Mouse (Mus musculus) embryonic fibroblast, embryonic 13.5 days (primary cell): Measurements from ENCODE around the gene Fam221a.

Experiments used
- CTCF ChIP-seq: IDR thresholded peaks from 2 replicates; pipeline ENCODE4 v1.5.1; 2011; ENCODE audit warnings: mild to moderate bottlenecking, control low read depth, low read length, moderate library complexity, borderline replicate concordance; ENCODE audit not compliant: insufficient read depth
- POLR2A ChIP-seq: IDR thresholded peaks from 2 replicates; pipeline ENCODE4 v1.6.1; 2011; ENCODE audit warnings: low read depth, mild to moderate bottlenecking, control low read depth, low read length, moderate library complexity

DNA sequence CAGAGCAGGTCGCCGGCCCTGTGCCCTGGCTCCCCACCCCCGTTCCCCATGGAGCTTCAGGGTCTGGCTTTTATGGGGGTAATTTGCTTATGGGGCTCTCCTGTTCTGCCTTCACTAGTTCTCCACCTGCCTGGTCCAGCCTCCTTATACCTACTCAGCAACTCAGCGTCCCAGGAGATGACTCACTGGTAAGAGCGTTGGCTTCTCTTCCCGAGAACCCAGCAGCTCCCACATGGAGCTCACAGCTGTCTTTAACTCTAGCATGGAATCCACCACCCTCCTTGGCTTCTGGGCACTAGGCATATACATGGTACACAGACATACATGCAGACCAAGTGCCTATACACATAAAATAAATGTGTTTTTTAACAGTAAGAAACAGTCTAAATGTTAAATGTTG, 28.4 kb upstream of the Fam221a start:
- TF ChIP-seq CTCF (no peak), POLR2A (no peak)
